Mouse (Mus musculus): ENCODE results near the gene Dzip1.

Dzip1 gene

GRCm38 (mm10) chr14:118922667-118923184 is 2.5 kb downstream of the Dzip1 start:
- no peak for ATAC-seq (ENCODE audit: low TSS enrichment)

- ATAC-seq (ENCODE audit: low TSS enrichment) = peak; percentile 13; the same call in 1 of the 2 replicates
Measured at GRCm38 (mm10) chr14:118922251-118922650, 3.0 kb downstream of the Dzip1 start.

GRCm38 (mm10) chr14:118920654-118921053 is 4.6 kb downstream of the Dzip1 start:
- ATAC-seq (ENCODE audit: low TSS enrichment) = 0 out of 2 replicates have a peak, but pooled peaks have one; percentile 3

DNA sequence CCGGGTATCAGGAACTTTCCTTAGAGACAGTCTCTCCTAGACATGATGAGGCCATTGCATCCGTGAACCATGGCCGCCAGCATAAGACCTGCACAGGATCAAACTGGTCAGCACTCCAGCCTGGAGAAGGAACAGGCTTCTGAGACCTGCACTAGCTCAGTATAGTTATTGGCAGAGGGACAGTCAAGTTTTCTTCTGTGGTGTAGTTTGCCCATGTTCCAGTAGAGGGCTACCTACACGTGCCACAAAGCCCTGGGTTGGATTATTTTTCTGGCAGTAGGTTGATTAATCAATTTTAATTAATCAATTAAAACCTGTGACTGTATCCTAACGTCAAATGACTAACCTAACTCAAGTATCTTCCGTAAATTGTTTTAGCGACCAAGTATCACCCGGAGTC is 6.2 kb downstream of the Dzip1 start:
- ATAC-seq (ENCODE audit: low TSS enrichment) = peak; percentile 46; the same call in 1 of the 2 replicates

DNA sequence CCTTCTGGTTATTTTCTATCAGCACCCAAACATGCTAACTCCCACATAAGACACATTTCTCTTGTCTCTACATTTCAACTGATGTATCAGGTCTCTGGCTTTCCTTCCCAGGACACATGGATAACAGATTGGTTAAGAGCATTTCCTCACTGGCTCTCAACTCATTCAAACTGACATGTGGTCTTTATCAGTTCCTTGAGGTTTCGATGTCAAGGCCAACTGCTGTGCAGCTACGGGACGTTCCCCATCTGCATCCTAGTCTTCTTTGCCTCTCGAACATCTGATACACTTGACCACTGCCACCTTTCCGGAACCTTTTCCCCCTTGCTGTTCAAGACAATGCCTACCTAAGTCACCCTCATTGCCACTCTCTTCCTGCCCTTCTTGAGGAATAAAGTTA is 11.6 kb downstream of the Dzip1 start:
- ATAC-seq (ENCODE audit: low TSS enrichment) = no peak

GRCm38 (mm10) chr14:118911521-118911920 is 13.7 kb downstream of the Dzip1 start:
- no peak for ATAC-seq (ENCODE audit: low TSS enrichment)

DNA sequence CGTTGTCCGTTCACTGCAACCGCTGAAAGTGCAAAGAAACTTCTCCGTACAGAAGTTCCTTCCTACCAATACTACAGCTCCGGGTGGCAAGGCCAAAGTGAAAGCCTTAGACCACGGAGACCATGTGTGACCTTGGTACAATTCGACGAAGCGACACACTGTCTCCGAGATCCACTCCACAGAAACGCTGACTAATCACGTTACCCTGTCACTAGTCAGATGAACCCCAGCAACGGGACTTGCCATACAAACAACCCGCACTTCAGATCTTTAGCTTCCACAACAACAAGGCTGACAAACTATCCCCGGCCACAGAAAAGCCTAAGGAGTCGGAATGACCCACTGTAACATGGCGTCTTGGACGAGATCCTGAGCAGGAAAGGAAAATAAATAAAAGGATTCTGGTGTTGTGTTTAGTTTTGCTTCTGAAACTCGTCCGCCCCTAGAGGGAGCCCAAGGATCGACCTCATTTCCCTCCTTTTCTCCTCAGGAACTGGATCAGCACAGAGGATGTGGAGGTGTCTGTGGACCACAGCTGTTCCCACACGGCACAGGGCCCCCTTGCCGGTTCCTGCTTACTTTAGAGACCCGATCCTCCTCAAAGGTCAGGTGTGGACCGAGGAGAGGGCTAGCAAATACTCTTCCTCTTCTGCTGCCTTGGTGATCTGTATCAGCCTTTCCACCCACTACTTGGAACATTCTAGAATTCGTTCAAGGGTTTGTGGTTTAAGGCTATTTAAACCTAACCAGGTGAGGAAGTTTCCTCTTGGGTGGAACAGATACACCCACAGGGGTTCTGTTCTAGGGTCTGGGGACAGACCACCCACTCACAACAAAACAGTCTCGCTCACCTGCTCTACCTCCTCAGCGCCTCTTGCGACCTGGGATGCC is 14.7 kb downstream of the Dzip1 start:
- peak; percentile 74 for ATAC-seq (ENCODE audit: low TSS enrichment)

- no peak for ATAC-seq (ENCODE audit: low TSS enrichment)
Measured at GRCm38 (mm10) chr14:118909872-118910271, 15.4 kb downstream of the Dzip1 start.

DNA sequence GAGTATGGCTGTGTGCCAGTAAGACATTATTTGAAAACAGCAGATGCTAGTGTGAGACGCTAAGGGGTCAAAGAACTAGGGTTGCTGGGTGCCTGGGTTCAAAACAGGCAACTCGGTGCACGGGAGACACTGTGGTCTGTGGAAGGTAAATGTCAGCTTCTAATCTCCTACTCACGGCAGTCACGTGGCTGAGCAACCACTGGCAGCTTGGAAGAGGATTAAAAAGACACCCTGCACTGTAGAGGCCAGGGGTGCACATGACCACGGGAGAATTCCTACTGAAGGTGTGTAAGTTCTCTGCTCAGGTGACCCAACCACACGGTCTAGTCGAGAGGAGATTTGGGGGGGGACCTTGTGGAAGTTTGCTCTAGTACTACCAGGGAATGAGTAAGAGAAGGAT is 17.7 kb downstream of the Dzip1 start:
- ATAC-seq (ENCODE audit: low TSS enrichment) = no peak

DNA sequence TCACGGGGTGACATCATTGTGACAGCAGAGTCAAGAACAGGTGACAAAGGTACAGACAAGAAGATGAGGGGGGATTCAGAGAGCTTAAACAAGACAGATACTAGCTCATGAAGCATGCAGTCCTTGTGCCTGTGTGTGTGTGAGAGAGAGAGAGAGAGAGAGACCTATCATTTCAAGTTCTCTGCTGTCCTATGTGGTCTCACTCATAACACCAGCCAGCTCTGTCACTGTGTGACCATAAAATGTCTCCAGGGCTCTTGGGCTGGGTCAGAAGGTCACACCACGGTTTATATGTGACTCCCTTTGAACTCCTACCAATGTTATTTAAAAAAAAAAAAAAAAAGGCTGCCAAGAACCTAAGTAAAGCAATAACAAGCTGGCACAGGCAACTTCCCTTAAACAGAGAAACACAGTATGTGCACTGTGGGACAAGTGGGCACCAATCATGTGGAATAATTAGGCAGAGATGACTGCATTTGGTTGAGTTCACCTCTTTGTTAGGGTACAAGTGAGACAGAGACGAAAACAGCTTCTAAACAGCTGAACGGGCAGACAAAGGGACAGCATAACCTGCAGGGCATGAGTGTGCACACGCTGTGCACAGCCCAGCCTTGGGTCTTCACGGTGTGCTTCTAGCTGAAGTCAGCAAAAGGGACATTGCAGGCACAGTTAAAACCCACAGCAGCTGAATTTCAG is 21.2 kb downstream of the Dzip1 start:
- ATAC-seq (ENCODE audit: low TSS enrichment) = no peak

GRCm38 (mm10) chr14:118903397-118903796 is 21.9 kb downstream of the Dzip1 start:
- peak; percentile 74 for ATAC-seq (ENCODE audit: low TSS enrichment)

- ATAC-seq (ENCODE audit: low TSS enrichment) = no peak
Measured at GRCm38 (mm10) chr14:118900911-118901310, 24.3 kb downstream of the Dzip1 start.

DNA sequence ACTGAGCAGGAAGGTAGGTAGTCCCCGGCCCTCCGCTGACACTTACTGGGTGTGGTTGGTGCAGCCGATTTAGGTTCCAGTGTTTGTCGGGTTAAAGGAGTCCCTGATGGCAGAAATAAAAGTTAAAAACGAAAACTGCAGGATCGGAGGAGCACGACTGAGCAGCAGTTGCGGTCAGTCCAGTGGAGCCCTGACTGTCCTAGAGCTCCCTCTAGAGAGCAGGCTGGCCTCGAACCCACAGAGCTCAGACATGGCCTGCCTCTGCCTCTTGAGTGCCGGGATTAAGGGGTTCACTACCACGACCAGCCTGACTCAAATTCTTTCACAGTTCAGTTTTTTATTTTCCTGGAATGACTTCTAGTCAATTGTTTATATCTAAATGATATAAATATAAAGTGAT is 25.3 kb downstream of the Dzip1 start:
- ATAC-seq (ENCODE audit: low TSS enrichment) = no peak

GRCm38 (mm10) chr14:118895655-118896054 is 29.6 kb downstream of the Dzip1 start:
- ATAC-seq (ENCODE audit: low TSS enrichment) = no peak

DNA sequence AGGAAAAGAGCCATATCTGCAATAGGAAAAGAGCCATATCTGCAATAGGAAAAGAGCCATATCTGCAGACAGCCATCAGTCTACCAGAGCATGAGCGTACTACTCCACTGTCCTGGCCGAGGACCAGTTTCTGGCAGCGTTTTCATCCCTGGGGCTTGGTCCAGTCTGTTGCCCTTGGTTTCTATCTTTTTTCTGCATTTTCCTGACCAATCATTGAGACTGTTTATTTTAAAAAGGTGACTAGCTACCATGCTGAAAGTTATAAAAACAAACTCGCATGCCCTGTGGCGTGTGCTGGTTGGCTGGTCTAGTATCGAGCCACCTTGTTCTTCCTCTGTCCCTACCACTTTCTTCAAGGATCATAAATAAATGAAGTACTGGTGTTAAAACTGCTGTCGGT is 30.0 kb downstream of the Dzip1 start:
- no peak for ATAC-seq (ENCODE audit: low TSS enrichment)

DNA sequence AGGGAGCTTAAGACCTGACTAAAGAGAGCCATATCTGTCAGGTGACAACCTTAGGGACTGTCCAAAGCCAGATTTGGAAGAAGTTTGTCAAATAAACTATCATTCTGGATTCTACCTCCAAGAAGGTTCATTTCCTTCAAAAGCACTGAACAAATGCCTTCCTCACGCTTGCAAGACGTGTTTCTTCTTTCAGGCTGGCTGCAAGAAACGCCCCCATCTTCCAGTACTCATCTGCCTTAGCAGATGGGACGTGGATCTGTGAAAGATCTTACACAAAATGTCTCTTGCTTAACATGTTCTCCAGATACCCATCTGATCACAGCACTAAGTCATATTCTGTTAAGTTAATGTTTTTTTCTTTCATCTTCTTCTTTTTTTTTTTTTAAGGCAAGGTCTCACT is 35.2 kb downstream of the Dzip1 start:
- peak; percentile 92 for ATAC-seq (ENCODE audit: low TSS enrichment)

- peak; percentile 62 for ATAC-seq (ENCODE audit: low TSS enrichment)
Measured at GRCm38 (mm10) chr14:118884250-118884556, 41.1 kb downstream of the Dzip1 start.

DNA sequence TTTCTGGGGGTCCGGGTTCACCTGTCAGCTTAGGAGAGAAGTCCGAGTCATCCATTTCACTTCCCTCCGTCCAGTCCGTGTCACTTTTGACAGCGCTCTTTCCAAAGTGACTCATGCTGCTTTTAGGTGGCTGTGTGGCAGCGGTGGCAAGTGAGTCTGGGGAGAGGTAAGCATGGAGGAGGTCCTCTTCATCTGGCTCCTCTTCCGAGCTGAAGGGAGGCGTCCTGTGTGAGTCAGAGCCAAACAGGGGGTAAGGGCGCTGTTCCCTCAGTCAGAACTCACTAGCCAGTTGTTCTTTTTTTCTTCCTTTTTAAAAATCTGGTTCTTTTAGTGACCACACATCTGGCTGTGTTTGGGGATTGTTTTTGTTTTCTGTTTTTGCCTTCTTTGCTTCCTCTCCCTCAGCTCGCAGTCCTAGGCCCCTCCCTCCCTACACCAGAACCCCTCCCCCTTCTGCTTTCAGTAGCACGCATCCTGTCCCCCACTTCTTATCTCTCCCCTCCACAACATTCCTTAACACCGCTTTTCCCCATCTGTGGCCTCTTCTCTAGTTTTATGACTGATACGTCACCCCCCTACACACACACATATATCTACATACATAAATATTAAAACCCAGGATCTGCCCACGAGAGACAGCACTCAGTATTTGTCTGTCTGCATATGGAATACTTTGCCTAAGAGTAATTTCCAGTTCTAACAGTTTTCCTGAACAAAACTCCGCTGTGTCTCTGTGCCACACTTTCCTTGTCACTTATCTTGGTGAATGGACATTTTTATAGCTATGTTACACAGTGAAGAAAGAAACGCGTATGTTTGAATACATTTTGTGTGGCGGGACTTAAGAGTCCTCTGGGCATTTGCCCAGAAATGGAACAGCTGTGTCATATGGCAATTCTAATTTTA is 41.7 kb downstream of the Dzip1 start:
- peak; percentile 66 for ATAC-seq (ENCODE audit: low TSS enrichment)

DNA sequence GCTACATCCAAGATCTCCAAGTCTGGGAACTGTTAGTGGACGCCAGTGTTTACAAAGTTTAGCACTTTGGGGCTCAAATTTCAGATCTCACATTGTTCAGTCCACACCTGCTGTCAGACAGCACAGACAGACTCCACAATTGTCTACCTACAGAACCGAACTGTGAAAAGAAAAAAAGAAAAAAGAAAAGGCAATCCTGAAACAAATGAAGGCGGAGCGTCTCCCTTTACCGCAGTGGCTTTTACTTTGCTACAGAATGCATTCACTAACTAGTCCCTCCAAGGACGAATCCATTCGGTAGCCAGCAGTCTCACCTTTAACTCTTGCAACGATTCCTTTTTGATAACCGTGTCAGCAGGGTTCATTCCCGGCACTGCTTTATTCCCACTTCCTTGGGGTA is 44.6 kb downstream of the Dzip1 start:
- ATAC-seq (ENCODE audit: low TSS enrichment) = no peak

DNA sequence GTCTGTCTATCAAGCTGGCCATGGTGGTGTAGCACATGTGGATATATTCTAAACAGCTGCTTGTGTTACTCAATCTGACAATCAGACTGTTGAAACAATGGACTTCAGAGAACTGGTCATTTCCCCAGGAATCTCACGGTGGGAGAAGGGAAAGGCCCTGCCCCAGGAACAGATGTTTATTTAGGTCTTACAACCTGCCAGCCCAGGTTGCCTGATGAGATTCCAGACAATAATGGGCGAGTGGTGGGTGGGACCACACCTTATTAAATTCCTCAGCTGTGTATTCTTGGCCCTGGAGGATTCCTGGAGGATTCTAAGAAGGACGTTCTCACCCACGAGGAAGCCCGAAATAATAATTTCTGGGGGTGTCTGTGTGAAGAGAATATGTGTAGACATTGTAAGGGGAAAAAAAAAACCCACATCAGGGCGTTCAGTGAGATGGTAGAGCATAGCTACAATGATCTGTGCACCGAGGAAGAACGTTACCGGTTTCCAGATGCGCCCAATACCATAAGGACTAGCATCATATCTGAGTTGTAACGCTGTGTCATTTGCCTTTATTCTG is 46.8 kb downstream of the Dzip1 start:
- ATAC-seq (ENCODE audit: low TSS enrichment) = peak; percentile 55

GRCm38 (mm10) chr14:118874786-118875415 is 50.4 kb downstream of the Dzip1 start:
- ATAC-seq (ENCODE audit: low TSS enrichment) = no peak; the same call in 1 of the 2 replicates

Measured in frontal cortex, adult (tissue).